Mouse (Mus musculus) T-helper 2 cell (primary cell): ENCODE measurements around the gene Psmf1.

Experiments
- in situ Hi-C: fragments of 300-600 bp; cut with MboI, MseI; formaldehyde crosslinking; loops from one replicate; pipeline ENCODE4 v1.15.1; 2025; ENCODE audit warnings: high pct_unique_total_duplicates

Gene Psmf1

GRCm38 (mm10) chr2:151735422-151735821, 8.6 kb downstream of the Psmf1 start:
- in situ Hi-C loops = no loop called here

- in situ Hi-C loops = no loop called here
Measured at GRCm38 (mm10) chr2:151733151-151733865, 10.7 kb downstream of the Psmf1 start.

- in situ Hi-C loops = no loop called here
Measured at GRCm38 (mm10) chr2:151724094-151724493, 19.9 kb downstream of the Psmf1 start.

GRCm38 (mm10) chr2:151716318-151717055, 27.5 kb downstream of the Psmf1 start:
- in situ Hi-C loops = no loop called here

- in situ Hi-C loops = no loop called here
Measured at GRCm38 (mm10) chr2:151715526-151715925, 28.5 kb downstream of the Psmf1 start.

- in situ Hi-C loops = no loop called here
Measured at GRCm38 (mm10) chr2:151712647-151713046, 31.3 kb downstream of the Psmf1 start.

GRCm38 (mm10) chr2:151702851-151703190, 41.2 kb downstream of the Psmf1 start:
- in situ Hi-C loops = no loop called here

- in situ Hi-C loops = no loop called here
Measured at GRCm38 (mm10) chr2:151702146-151702850, 41.7 kb downstream of the Psmf1 start.

GRCm38 (mm10) chr2:151701231-151702145, 42.5 kb downstream of the Psmf1 start, which contains the start of gene Tmem74b:
Gene Tmem74b, plus strand, starts transcription at chr2:151702008.
- in situ Hi-C loops = no loop called here

GRCm38 (mm10) chr2:151682976-151683375, 61.0 kb downstream of the Psmf1 start:
- in situ Hi-C loops = no loop called here

GRCm38 (mm10) chr2:151682357-151682756, 61.6 kb downstream of the Psmf1 start:
- in situ Hi-C loops = no loop called here

GRCm38 (mm10) chr2:151676234-151676633, 67.8 kb downstream of the Psmf1 start:
- in situ Hi-C loops = no loop called here

GRCm38 (mm10) chr2:151670968-151671329, 73.0 kb downstream of the Psmf1 start:
- in situ Hi-C loops = no loop called here

GRCm38 (mm10) chr2:151670026-151670967, 73.7 kb downstream of the Psmf1 start:
- in situ Hi-C loops = no loop called here

GRCm38 (mm10) chr2:151668433-151668832, 75.6 kb downstream of the Psmf1 start, which contains the start of gene Rad21l:
Gene Rad21l, minus strand, starts transcription at chr2:151668533.
- in situ Hi-C loops = no loop called here
